Mouse (Mus musculus): Measurements from ENCODE around the gene Thsd4. TPM values are rescaled to one million over a fixed set of nuclear protein-coding genes. Genes with fewer than 3 reads are reported as not detected.

The Thsd4 gene
- polyA plus RNA-seq, 1 experiment from 2014 or later, result 38.7 TPM

- Histone ChIP-seq H3K4me1 (ENCODE audit: control insufficient read depth, insufficient read depth, low read length) (peaks cover 10% of the 10 kb centered on the region), H3K9me3 (ENCODE audit: control insufficient read depth, low read length) (no peaks in the 10 kb centered on the region), H3K36me3 (ENCODE audit: control insufficient read depth, insufficient read depth, low read length) (no peaks in the 10 kb centered on the region), H3K27me3 (ENCODE audit: control insufficient read depth, insufficient read depth, low read length) (no peaks in the 10 kb centered on the region), H3K27ac (ENCODE audit: low read depth, low read length) (no peak overlapping the region), H3K9ac (ENCODE audit: low read depth, low read length) (no peak overlapping the region), H3K4me2 (replicated peaks; ENCODE audit: low read depth, low read length) (no peak overlapping the region), H3K4me3 (ENCODE audit: low read length) (no peak overlapping the region)
- peak; percentile 28; the same call in 1 of the 2 replicates for ATAC-seq (ENCODE audit: low FRiP score, low TSS enrichment)
- WGBS, result 34% methylated on average over 14 of the region's 14 CpGs
Observed at GRCm38 (mm10) chr9:60364166-60364781, 157.6 kb downstream of the Thsd4 start.

DNA sequence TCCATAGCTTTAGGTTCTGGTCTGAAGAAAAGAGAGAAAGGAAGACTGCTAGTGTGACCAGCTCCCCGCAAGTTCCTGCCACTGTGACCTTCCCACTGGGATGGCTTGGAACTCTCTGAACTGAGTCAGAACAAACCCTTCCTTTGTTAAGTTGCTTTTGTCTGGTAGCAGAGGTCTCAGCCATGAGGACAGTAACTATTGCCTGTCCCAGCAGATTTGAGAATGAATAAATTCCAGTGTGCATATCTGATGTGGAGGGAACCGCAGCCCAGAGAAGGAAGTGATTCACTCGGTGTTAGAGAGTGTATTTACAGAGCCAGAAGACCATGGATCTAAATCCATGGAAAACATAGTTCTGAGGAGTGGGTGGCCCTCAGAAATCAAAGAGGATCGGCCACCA, 169.5 kb downstream of the Thsd4 start:
- no peaks in the 10 kb centered on the region for H3K9me3 ChIP-seq (ENCODE audit: control insufficient read depth, low read length)
- 86% methylated on average over 4 of the region's 4 CpGs for WGBS
- no peak overlapping the region for H3K4me3 ChIP-seq (ENCODE audit: low read length)
- H3K4me2 ChIP-seq (replicated peaks; ENCODE audit: low read depth, low read length), result no peak overlapping the region
- H3K36me3 ChIP-seq (ENCODE audit: control insufficient read depth, insufficient read depth, low read length), result no peaks in the 10 kb centered on the region
- H3K9ac ChIP-seq (ENCODE audit: low read depth, low read length), result no peak overlapping the region
- ATAC-seq (ENCODE audit: low FRiP score, low TSS enrichment), result no peak
- H3K4me1 ChIP-seq (ENCODE audit: control insufficient read depth, insufficient read depth, low read length), result peaks cover 19% of the 10 kb centered on the region
- no peaks in the 10 kb centered on the region for H3K27me3 ChIP-seq (ENCODE audit: control insufficient read depth, insufficient read depth, low read length)
- H3K27ac ChIP-seq (ENCODE audit: low read depth, low read length), result no peak overlapping the region

- Histone ChIP-seq H3K4me3 (ENCODE audit: low read length) (no peak overlapping the region), H3K27me3 (ENCODE audit: control insufficient read depth, insufficient read depth, low read length) (no peaks in the 10 kb centered on the region), H3K36me3 (ENCODE audit: control insufficient read depth, insufficient read depth, low read length) (no peaks in the 10 kb centered on the region), H3K9me3 (ENCODE audit: control insufficient read depth, low read length) (no peaks in the 10 kb centered on the region), H3K9ac (ENCODE audit: low read depth, low read length) (no peak overlapping the region), H3K27ac (ENCODE audit: low read depth, low read length) (no peak overlapping the region), H3K4me2 (replicated peaks; ENCODE audit: low read depth, low read length) (no peak overlapping the region), H3K4me1 (ENCODE audit: control insufficient read depth, insufficient read depth, low read length) (peaks cover 19% of the 10 kb centered on the region)
- WGBS, result 55% methylated on average over 6 of the region's 6 CpGs
- no peak for ATAC-seq (ENCODE audit: low FRiP score, low TSS enrichment)
Observed at GRCm38 (mm10) chr9:60351153-60351552, 170.7 kb downstream of the Thsd4 start.

- no peaks in the 10 kb centered on the region for H3K9me3 ChIP-seq (ENCODE audit: control insufficient read depth, low read length)
- H3K4me2 ChIP-seq (replicated peaks; ENCODE audit: low read depth, low read length), result no peak overlapping the region
- no peak overlapping the region for H3K4me3 ChIP-seq (ENCODE audit: low read length)
- 95% methylated on average over 5 of the region's 5 CpGs for WGBS
- H3K27me3 ChIP-seq (ENCODE audit: control insufficient read depth, insufficient read depth, low read length), result no peaks in the 10 kb centered on the region
- H3K4me1 ChIP-seq (ENCODE audit: control insufficient read depth, insufficient read depth, low read length), result no peaks in the 10 kb centered on the region
- no peak overlapping the region for H3K9ac ChIP-seq (ENCODE audit: low read depth, low read length)
- no peak for ATAC-seq (ENCODE audit: low FRiP score, low TSS enrichment)
- H3K27ac ChIP-seq (ENCODE audit: low read depth, low read length), result no peak overlapping the region
- H3K36me3 ChIP-seq (ENCODE audit: control insufficient read depth, insufficient read depth, low read length), result no peaks in the 10 kb centered on the region
Observed at GRCm38 (mm10) chr9:60336147-60336546, 185.7 kb downstream of the Thsd4 start.

DNA sequence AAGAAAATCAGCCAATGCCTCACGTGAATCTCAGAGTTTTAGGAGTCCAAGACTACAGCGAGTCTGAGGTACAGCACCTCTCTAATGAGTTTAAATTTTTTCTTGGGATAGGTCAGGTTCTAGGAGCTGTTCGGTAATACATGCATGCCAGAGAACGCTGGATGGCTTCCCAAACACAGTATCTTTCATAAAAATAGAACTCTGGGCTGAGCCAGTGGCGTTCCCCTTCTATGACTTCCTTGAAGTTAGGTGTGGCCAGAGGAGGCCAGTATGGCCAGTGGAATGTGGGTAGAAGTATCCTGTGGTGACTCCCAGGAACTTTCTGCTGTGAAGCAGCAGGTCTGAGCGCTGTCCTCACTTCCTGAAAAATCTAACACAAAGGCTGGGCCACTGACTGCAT, 186.4 kb downstream of the Thsd4 start:
- Histone ChIP-seq H3K27ac (ENCODE audit: low read depth, low read length) (no peak overlapping the region), H3K36me3 (ENCODE audit: control insufficient read depth, insufficient read depth, low read length) (no peaks in the 10 kb centered on the region), H3K9ac (ENCODE audit: low read depth, low read length) (no peak overlapping the region), H3K27me3 (ENCODE audit: control insufficient read depth, insufficient read depth, low read length) (no peaks in the 10 kb centered on the region), H3K9me3 (ENCODE audit: control insufficient read depth, low read length) (no peaks in the 10 kb centered on the region), H3K4me3 (ENCODE audit: low read length) (no peak overlapping the region), H3K4me1 (ENCODE audit: control insufficient read depth, insufficient read depth, low read length) (no peaks in the 10 kb centered on the region), H3K4me2 (replicated peaks; ENCODE audit: low read depth, low read length) (no peak overlapping the region)
- 88% methylated on average over 6 of the region's 6 CpGs for WGBS
- ATAC-seq (ENCODE audit: low FRiP score, low TSS enrichment), result no peak

DNA sequence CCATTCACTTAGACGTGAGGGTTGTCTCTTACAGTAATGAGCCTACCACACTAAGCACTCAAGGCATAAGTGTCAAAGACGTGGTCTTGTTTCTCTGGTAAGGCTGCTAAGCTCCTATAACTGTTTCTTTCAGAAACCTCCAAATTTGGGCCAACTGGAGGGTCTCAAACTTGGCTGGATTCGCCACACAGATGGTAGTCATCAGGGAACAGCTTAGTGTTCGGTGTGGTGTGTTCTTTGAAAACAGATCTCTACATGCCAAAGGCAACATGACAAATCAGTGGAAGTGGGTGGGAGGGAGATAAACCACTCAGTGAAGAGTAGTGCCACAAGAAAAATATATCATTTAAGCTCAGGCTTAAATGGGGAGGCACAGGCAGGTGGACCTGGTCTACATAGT, 191.9 kb downstream of the Thsd4 start:
- WGBS, result 54% methylated on average over 4 of the region's 4 CpGs
- Histone ChIP-seq H3K27me3 (ENCODE audit: control insufficient read depth, insufficient read depth, low read length) (no peaks in the 10 kb centered on the region), H3K9me3 (ENCODE audit: control insufficient read depth, low read length) (no peaks in the 10 kb centered on the region), H3K27ac (ENCODE audit: low read depth, low read length) (no peak overlapping the region), H3K36me3 (ENCODE audit: control insufficient read depth, insufficient read depth, low read length) (no peaks in the 10 kb centered on the region), H3K9ac (ENCODE audit: low read depth, low read length) (no peak overlapping the region), H3K4me3 (ENCODE audit: low read length) (no peak overlapping the region), H3K4me1 (ENCODE audit: control insufficient read depth, insufficient read depth, low read length) (peaks cover 8% of the 10 kb centered on the region; the same call in 1 of the 2 replicates), H3K4me2 (replicated peaks; ENCODE audit: low read depth, low read length) (no peak overlapping the region)
- no peak for ATAC-seq (ENCODE audit: low FRiP score, low TSS enrichment)

DNA sequence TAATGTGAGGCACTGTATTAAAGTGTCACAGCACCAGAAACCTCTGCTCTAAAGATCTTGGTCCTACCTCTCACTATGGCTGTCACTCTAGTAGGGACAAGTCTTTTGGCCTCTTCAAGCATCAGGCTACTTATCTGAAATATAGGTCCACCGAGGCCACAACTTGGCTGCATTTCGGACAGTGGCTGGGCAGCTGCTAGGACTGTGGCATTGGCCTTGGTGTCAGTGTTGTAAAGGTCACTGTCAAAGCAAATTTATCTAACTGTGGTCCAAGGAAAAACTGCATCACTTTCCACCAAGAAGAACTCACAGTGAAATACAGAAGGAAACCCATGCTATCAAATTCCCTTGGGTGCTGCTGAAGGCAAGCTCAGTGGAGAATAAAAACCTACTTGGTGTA, 197.1 kb downstream of the Thsd4 start:
- WGBS, result 72% methylated on average over 2 of the region's 2 CpGs
- no peak overlapping the region for H3K4me3 ChIP-seq (ENCODE audit: low read length)
- H3K4me1 ChIP-seq (ENCODE audit: control insufficient read depth, insufficient read depth, low read length), result peaks cover 14% of the 10 kb centered on the region; the same call in 1 of the 2 replicates
- ATAC-seq (ENCODE audit: low FRiP score, low TSS enrichment), result no peak
- no peak overlapping the region for H3K4me2 ChIP-seq (replicated peaks; ENCODE audit: low read depth, low read length)
- H3K36me3 ChIP-seq (ENCODE audit: control insufficient read depth, insufficient read depth, low read length), result no peaks in the 10 kb centered on the region
- H3K9me3 ChIP-seq (ENCODE audit: control insufficient read depth, low read length), result no peaks in the 10 kb centered on the region
- H3K27me3 ChIP-seq (ENCODE audit: control insufficient read depth, insufficient read depth, low read length), result no peaks in the 10 kb centered on the region
- no peak overlapping the region; the same call in 1 of the 2 replicates for H3K27ac ChIP-seq (ENCODE audit: low read depth, low read length)
- no peak overlapping the region for H3K9ac ChIP-seq (ENCODE audit: low read depth, low read length)

- no peak overlapping the region for H3K9ac ChIP-seq (ENCODE audit: low read depth, low read length)
- no peak overlapping the region for H3K4me3 ChIP-seq (ENCODE audit: low read length)
- H3K4me1 ChIP-seq (ENCODE audit: control insufficient read depth, insufficient read depth, low read length), result peaks cover 18% of the 10 kb centered on the region; the same call in 1 of the 2 replicates
- no peak for ATAC-seq (ENCODE audit: low FRiP score, low TSS enrichment)
- no peak overlapping the region for H3K27ac ChIP-seq (ENCODE audit: low read depth, low read length)
- no peaks in the 10 kb centered on the region for H3K9me3 ChIP-seq (ENCODE audit: control insufficient read depth, low read length)
- H3K27me3 ChIP-seq (ENCODE audit: control insufficient read depth, insufficient read depth, low read length), result no peaks in the 10 kb centered on the region
- no peak overlapping the region for H3K4me2 ChIP-seq (replicated peaks; ENCODE audit: low read depth, low read length)
- H3K36me3 ChIP-seq (ENCODE audit: control insufficient read depth, insufficient read depth, low read length), result no peaks in the 10 kb centered on the region
- 76% methylated on average over 6 of the region's 6 CpGs for WGBS
Observed at GRCm38 (mm10) chr9:60323435-60323834, 198.4 kb downstream of the Thsd4 start.

GRCm38 (mm10) chr9:60317291-60317690, 204.6 kb downstream of the Thsd4 start:
- H3K4me2 ChIP-seq (replicated peaks; ENCODE audit: low read depth, low read length), result no peak overlapping the region
- no peaks in the 10 kb centered on the region for H3K9me3 ChIP-seq (ENCODE audit: control insufficient read depth, low read length)
- no peak for ATAC-seq (ENCODE audit: low FRiP score, low TSS enrichment)
- peaks cover 14% of the 10 kb centered on the region for H3K4me1 ChIP-seq (ENCODE audit: control insufficient read depth, insufficient read depth, low read length)
- 80% methylated on average over 8 of the region's 8 CpGs for WGBS
- H3K27me3 ChIP-seq (ENCODE audit: control insufficient read depth, insufficient read depth, low read length), result no peaks in the 10 kb centered on the region
- H3K27ac ChIP-seq (ENCODE audit: low read depth, low read length), result no peak overlapping the region
- H3K4me3 ChIP-seq (ENCODE audit: low read length), result no peak overlapping the region
- H3K9ac ChIP-seq (ENCODE audit: low read depth, low read length), result no peak overlapping the region
- no peaks in the 10 kb centered on the region for H3K36me3 ChIP-seq (ENCODE audit: control insufficient read depth, insufficient read depth, low read length)

Data from kidney, embryonic 14.5 days (tissue).